Mouse (Mus musculus): ENCODE results near the gene 4933428G20Rik. TPM values are rescaled to one million over a fixed set of nuclear protein-coding genes. Genes with fewer than 3 reads are reported as not detected.

The 4933428G20Rik gene
- 0.92 and 1.2 TPM in 2 replicates for polyA plus RNA-seq (2015; fragmentation: Nextera tagmentation; extraction: Ambion mirVana)

DNA sequence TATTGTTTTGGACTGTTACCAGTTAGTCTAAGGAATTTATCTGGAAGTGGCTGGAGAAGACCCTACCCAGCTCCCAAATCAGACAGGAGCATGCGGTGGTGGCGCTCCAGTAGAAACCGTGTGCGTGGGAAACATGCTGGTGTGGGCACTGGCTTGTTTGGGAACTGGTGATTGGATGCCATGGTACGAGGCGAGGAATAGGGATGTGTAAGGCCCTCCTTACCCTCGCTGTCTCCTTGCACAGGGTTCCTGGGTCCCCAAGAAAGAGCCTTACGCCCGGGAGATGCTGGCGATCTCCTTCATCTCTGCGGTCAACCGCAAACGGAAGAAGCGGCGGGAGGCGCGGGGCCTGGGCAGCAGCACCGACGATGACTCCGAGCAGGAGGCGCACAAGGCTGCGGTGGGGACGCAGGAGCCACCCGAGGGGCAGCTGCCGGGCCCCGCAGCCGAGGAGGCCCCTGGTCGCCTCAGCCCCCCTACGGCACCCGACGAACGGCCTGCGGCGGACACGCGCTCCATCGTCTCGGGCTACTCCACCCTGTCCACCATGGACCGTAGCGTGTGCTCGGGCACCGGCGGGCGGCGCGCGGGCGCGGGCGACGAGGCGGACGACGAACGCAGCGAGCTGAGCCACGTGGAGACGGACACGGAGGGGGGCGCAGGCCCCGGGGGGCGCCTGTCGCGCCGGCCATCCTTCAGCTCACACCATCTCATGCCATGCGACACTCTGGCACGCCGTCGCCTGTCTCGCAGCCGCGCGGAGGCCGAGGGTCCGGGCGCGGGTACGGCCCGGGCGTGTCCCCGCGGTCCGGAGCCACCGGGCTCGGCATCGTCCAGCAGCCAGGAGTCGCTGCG lies at the start of gene 4933428G20Rik:
Gene 4933428G20Rik (minus strand): TSS at position 476 of the 855 bp plus-strand sequence.
- no peak for ATAC-seq (replicated peaks; ENCODE audit: extremely low read depth, insufficient read depth, low FRiP score)
- no peaks in the 10 kb centered on the region for H3K9me3 ChIP-seq (replicated peaks; ENCODE audit: control insufficient read depth, low read length)
- H3K27me3 ChIP-seq (ENCODE audit: control insufficient read depth, insufficient read depth, low read length) = no peaks in the 10 kb centered on the region; the same call in none of the 2 replicates
- H3K36me3 ChIP-seq (ENCODE audit: control insufficient read depth, insufficient read depth) = peaks cover 35% of the 10 kb centered on the region
- H3K9ac ChIP-seq (ENCODE audit: low read length) = no peak within 1 kb of the TSS
- H3K4me1 ChIP-seq (ENCODE audit: control insufficient read depth, insufficient read depth, low read length) = peaks cover 2% of the 10 kb centered on the region; the same call in 1 of the 2 replicates
- 38% methylated on average over 75 of the region's 88 CpGs for WGBS
- peak within 1 kb of the TSS; percentile 25; the same call in 1 of the 2 replicates for H3K4me2 ChIP-seq (ENCODE audit: low read depth, low read length)
- H3K27ac ChIP-seq (ENCODE audit: low read length) = no peak within 1 kb of the TSS
- H3K4me3 ChIP-seq (ENCODE audit: low read length) = no peak within 1 kb of the TSS; the same call in 1 of the 2 replicates

DNA sequence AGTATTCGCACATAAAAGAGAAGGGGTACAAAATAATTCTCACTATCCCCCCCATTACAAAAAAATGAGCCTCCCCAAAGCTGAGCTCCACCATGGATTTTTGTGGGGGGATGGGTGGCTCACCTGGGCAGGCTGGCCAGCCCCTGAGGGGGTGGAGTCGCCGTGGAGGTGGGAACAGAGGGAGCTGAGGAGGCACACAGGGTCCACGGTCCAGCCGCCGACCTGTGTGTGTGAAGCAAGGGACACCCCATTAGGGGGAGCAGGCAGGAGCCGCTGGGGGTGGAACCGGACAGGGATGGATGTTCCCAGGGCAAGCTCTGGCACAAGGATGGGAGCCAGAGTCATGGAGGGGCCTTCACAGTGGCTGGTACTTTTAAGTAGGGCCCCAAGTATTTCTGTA lies 48.6 kb upstream of the 4933428G20Rik start:
- Histone ChIP-seq H3K4me2 (ENCODE audit: low read depth, low read length) (no peak overlapping the region), H3K9ac (ENCODE audit: low read length) (no peak overlapping the region), H3K4me3 (ENCODE audit: low read length) (no peak overlapping the region), H3K27me3 (ENCODE audit: control insufficient read depth, insufficient read depth, low read length) (peaks cover 92% of the 10 kb centered on the region), H3K9me3 (replicated peaks; ENCODE audit: control insufficient read depth, low read length) (no peaks in the 10 kb centered on the region), H3K4me1 (ENCODE audit: control insufficient read depth, insufficient read depth, low read length) (peaks cover 7% of the 10 kb centered on the region), H3K27ac (ENCODE audit: low read length) (no peak overlapping the region), H3K36me3 (ENCODE audit: control insufficient read depth, insufficient read depth) (no peaks in the 10 kb centered on the region)
- ATAC-seq (replicated peaks; ENCODE audit: extremely low read depth, insufficient read depth, low FRiP score) = no peak
- WGBS = 35% methylated on average over 8 of the region's 8 CpGs

GRCm38 (mm10) chr11:97547957-97548706 lies 48.0 kb upstream of the 4933428G20Rik start:
- Histone ChIP-seq H3K9me3 (replicated peaks; ENCODE audit: control insufficient read depth, low read length) (no peaks in the 10 kb centered on the region), H3K4me1 (ENCODE audit: control insufficient read depth, insufficient read depth, low read length) (peaks cover 7% of the 10 kb centered on the region), H3K4me2 (ENCODE audit: low read depth, low read length) (no peak overlapping the region), H3K27ac (ENCODE audit: low read length) (no peak overlapping the region), H3K9ac (ENCODE audit: low read length) (no peak overlapping the region), H3K4me3 (ENCODE audit: low read length) (no peak overlapping the region), H3K27me3 (ENCODE audit: control insufficient read depth, insufficient read depth, low read length) (peaks cover 98% of the 10 kb centered on the region), H3K36me3 (ENCODE audit: control insufficient read depth, insufficient read depth) (no peaks in the 10 kb centered on the region)
- no peak for ATAC-seq (replicated peaks; ENCODE audit: extremely low read depth, insufficient read depth, low FRiP score)
- 54% methylated on average over 12 of the region's 12 CpGs for WGBS

- Histone ChIP-seq H3K27me3 (ENCODE audit: control insufficient read depth, insufficient read depth, low read length) (peaks cover 97% of the 10 kb centered on the region), H3K36me3 (ENCODE audit: control insufficient read depth, insufficient read depth) (no peaks in the 10 kb centered on the region), H3K9me3 (replicated peaks; ENCODE audit: control insufficient read depth, low read length) (no peaks in the 10 kb centered on the region), H3K4me2 (ENCODE audit: low read depth, low read length) (peak overlapping the region; percentile 99), H3K9ac (ENCODE audit: low read length) (peak overlapping the region; percentile 67), H3K4me1 (ENCODE audit: control insufficient read depth, insufficient read depth, low read length) (peaks cover 7% of the 10 kb centered on the region), H3K4me3 (ENCODE audit: low read length) (peak overlapping the region; percentile 67), H3K27ac (ENCODE audit: low read length) (no peak overlapping the region)
- WGBS = 1% methylated on average over 57 of the region's 73 CpGs
- peak; percentile 61 for ATAC-seq (replicated peaks; ENCODE audit: extremely low read depth, insufficient read depth, low FRiP score)
Observed at GRCm38 (mm10) chr11:97546804-97547411, 46.8 kb upstream of the 4933428G20Rik start.

DNA sequence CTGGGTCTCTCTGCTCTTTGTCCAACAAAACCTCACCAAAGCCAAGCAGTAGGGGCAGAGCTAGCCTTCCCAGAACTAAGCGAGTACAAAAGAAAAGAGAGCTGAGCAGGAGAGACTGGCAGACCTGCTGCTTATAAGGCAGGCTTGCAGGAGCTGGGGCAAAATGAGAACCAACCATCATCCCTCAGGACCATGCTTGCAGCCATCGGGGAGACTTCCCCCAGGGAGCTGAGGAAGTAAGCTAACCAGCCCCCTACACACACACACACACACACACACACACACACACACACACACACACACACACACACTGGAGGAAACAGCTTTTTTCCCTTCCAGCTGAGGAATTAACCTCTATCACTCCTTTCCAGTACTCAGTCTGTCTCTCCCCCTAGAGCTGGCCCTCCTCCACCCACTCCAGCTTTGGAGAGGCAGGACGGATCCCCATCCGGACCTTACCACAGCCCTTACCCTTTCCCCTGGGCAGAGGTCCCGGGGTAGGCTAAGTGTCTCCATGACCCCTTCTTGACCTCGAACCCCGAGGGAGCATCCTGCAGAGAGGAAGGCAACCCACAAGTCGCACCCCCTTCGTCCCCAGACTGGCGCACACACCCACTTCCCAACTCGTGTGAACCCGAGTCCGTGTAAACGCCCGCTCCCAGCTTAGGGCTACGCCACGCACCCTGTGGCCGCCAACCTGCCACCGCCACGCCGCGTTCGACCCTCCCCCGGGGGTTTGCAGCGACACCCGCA lies 45.8 kb upstream of the 4933428G20Rik start:
- Histone ChIP-seq H3K9ac (ENCODE audit: low read length) (peak overlapping the region; percentile 67), H3K9me3 (replicated peaks; ENCODE audit: control insufficient read depth, low read length) (no peaks in the 10 kb centered on the region), H3K4me3 (ENCODE audit: low read length) (peak overlapping the region; percentile 67), H3K36me3 (ENCODE audit: control insufficient read depth, insufficient read depth) (no peaks in the 10 kb centered on the region), H3K4me2 (ENCODE audit: low read depth, low read length) (peak overlapping the region; percentile 99), H3K27me3 (ENCODE audit: control insufficient read depth, insufficient read depth, low read length) (peaks cover 91% of the 10 kb centered on the region), H3K27ac (ENCODE audit: low read length) (no peak overlapping the region), H3K4me1 (ENCODE audit: control insufficient read depth, insufficient read depth, low read length) (peaks cover 7% of the 10 kb centered on the region)
- 4% methylated on average over 26 of the region's 26 CpGs for WGBS
- ATAC-seq (replicated peaks; ENCODE audit: extremely low read depth, insufficient read depth, low FRiP score) = no peak

- WGBS = 73% methylated on average over 9 of the region's 9 CpGs
- no peak for ATAC-seq (replicated peaks; ENCODE audit: extremely low read depth, insufficient read depth, low FRiP score)
- no peak overlapping the region for H3K4me2 ChIP-seq (ENCODE audit: low read depth, low read length)
Observed at GRCm38 (mm10) chr11:97543883-97544282, 43.7 kb upstream of the 4933428G20Rik start.

DNA sequence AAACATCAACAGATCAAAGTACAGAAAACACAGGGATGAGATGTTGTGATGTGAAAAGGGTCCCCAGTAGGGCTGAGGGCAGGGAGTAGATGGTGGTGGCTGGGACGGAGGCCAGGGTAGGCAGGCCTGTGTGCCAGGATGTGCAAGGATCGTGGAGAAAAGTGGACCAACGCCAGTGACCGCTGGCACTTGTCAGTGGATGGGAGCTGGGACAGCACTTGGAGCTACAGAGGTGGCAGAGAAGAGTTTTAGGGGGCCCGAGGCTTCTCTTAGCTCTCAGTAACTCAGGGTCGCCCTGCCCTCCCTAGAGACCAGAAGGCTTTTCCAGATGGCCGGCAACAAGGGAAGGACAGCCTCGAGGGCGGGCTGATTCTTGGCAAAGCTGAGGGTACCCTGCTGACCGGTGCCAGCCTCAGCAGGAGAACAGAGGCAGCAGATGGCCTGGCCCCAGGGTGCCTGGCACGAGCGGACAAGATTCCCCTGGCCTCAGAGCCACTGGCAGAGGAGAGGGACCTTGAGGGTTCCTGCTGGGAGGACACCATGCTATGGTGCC lies 43.1 kb upstream of the 4933428G20Rik start:
- H3K27ac ChIP-seq (ENCODE audit: low read length) = no peak overlapping the region
- peaks cover 7% of the 10 kb centered on the region for H3K4me1 ChIP-seq (ENCODE audit: control insufficient read depth, insufficient read depth, low read length)
- peaks cover 77% of the 10 kb centered on the region for H3K27me3 ChIP-seq (ENCODE audit: control insufficient read depth, insufficient read depth, low read length)
- H3K9ac ChIP-seq (ENCODE audit: low read length) = no peak overlapping the region
- ATAC-seq (replicated peaks; ENCODE audit: extremely low read depth, insufficient read depth, low FRiP score) = no peak
- H3K4me3 ChIP-seq (ENCODE audit: low read length) = no peak overlapping the region
- no peak overlapping the region for H3K4me2 ChIP-seq (ENCODE audit: low read depth, low read length)
- H3K36me3 ChIP-seq (ENCODE audit: control insufficient read depth, insufficient read depth) = no peaks in the 10 kb centered on the region
- no peaks in the 10 kb centered on the region for H3K9me3 ChIP-seq (replicated peaks; ENCODE audit: control insufficient read depth, low read length)
- 57% methylated on average over 12 of the region's 12 CpGs for WGBS

More at GRCm38 (mm10) chr11:97543883-97544282, 43.7 kb upstream of the 4933428G20Rik start:
- Histone ChIP-seq H3K4me1 (ENCODE audit: control insufficient read depth, insufficient read depth, low read length) (peaks cover 7% of the 10 kb centered on the region), H3K27ac (ENCODE audit: low read length) (no peak overlapping the region), H3K36me3 (ENCODE audit: control insufficient read depth, insufficient read depth) (no peaks in the 10 kb centered on the region), H3K9me3 (replicated peaks; ENCODE audit: control insufficient read depth, low read length) (no peaks in the 10 kb centered on the region), H3K9ac (ENCODE audit: low read length) (no peak overlapping the region), H3K4me3 (ENCODE audit: low read length) (no peak overlapping the region), H3K27me3 (ENCODE audit: control insufficient read depth, insufficient read depth, low read length) (peaks cover 77% of the 10 kb centered on the region)

Data from heart, embryonic 16.5 days (tissue).